Mouse (Mus musculus) MEL-GATA-1-ER (cell line): Measurements from ENCODE around the gene Eif2b5.

Experiments used
- DNase-seq: peaks from one replicate; pipeline ENCODE4 v3.0.0-alpha.2; 2012; ENCODE audit warnings: low read depth; ENCODE audit errors: extremely low read depth

Gene Eif2b5

DNA sequence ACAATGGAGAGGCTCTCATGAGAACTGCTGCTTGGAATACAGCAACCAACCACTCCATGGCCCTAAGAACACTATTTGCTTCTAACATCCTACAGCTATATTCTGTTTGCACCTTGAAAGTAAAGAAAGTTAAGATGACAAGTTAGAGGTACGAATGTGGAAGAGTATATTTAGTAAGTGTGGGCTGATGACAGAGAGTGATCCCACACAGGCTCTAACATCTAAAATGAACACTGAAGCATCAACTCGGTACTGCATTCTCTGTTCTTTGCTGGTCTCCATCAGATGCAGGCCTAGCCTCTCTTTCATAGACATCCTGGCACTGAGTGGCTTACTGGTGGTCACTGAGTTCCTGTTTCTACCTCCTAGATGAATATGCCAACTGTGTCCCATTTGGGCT lies 9.4 kb upstream of the Eif2b5 start:
- no peak for DNase-seq

- DNase-seq = no peak
Observed at GRCm38 (mm10) chr16:20490581-20490980, 8.0 kb upstream of the Eif2b5 start.

DNA sequence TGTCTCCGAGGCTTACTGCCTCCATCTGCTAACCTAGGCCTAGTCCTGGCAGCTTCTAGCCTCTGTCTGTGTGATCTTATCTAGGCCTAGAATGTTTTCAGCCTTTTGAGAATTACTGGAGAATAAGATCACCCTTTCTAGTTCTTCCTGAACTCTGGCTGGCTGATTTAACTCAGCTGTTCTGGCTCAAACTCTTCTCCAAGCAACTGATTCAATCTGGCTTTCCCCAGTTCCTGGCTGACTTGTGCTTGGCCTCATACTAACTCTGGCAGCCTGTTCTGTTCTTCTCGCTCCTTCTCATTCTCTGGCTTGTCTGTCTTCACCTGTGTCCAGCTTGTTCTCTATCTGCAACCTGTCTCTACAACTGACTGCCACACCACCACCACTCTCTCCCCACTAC lies 7.3 kb upstream of the Eif2b5 start:
- DNase-seq = no peak

DNA sequence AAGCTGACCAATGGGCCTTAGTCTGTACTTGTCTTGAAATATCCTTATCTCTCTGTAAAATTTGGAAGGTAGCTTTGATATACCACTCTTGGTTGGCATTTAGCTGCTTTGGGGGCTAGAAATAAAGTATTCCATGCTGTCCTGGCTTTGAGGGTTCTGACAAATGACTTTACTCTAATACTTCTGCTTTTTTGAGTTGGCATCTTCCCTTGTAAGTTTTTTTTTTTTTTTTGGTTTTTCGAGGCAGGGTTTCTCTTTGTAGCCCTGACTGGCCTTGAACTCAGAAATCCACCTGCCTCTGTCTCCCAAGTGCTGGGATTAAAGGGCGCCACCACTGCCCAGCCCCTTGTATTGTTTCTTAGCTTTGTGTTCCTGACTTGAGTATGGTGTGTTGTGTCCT lies 5.2 kb upstream of the Eif2b5 start:
- DNase-seq = peak; percentile 34

- peak; percentile 66 for DNase-seq
Observed at GRCm38 (mm10) chr16:20496671-20497600, 1.7 kb upstream of the Eif2b5 start.

DNA sequence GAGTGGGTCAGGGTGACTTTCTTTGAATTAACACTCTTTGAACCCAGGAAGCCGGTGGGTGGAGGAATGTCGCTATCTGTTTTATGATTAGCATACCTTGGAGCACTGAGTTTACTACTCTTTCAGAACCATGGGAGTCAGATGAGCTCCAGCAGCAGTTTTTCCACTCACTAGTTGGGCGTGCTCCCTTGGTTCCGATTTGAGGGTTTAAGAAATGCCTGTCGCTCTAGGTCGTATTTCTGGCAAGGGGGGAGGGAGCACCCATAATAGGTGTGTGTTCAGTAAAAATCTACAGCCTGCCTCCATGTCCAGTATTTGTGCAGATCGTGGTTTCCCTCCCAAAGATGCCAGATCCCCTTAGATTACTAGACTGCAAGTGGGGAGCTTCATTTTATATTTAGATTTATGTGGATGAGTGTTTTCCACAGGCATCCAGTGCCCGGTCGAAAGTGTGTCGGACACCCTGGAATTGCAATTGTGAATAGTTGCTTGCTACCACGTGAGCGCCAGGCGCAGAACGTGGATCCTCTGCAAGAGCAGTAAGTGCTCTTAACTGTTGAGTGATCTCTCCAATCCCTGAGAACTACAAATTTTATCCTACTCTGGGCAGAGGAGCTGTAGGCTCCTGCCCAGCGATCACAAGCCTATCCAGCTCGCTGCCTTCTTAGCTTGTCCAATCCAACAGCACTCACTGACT lies 489 bp upstream of the Eif2b5 start:
- DNase-seq = no peak

DNA sequence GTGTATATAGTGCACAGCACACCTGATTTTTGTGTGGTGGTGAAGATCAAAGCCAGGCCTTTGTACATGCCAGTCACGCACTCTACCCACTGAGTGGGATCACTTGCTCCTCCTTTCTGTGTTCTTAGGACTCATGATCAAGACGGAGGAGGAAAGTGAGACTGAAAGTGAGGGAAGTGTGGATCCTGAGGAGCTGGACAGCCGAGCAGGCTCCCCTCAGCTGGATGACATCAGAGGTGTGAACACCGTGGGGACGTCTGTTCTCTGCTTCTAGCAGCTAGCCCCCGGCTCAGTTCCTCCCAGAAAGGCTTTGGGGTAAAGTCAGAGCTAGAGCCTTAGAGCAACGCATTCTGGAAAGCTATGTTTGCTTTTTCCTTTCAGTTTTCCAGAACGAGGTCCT lies 7.4 kb downstream of the Eif2b5 start:
- DNase-seq = no peak

GRCm38 (mm10) chr16:20509349-20509748 lies 10.7 kb downstream of the Eif2b5 start:
- no peak for DNase-seq

DNA sequence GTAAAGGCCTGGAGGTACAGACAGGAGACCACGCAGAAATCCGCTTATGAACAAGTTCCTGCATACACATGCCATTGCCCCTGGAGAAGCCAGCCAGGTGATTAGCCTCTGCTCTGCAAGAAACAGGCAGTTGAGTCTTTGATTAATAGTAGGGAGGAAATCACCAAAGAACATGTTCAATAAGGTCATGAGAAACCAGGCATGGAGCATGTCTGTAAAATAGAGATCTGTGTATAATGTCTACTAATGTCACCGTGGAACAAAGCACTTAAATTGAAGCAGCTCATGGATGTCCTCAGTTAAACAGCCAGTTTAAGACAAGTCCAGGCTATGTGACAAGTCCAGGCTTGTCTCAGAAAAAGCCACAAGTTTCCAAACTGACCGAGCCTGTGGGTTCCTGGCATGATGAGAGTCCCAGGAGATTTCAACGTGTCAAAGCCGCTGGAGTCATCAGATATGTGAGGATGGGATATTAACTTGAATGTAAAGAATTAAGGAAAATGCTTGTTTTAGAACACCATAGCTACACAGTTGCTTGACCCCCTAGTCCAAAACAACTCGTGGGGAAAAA lies 12.7 kb downstream of the Eif2b5 start:
- no peak for DNase-seq

- DNase-seq = no peak
Observed at GRCm38 (mm10) chr16:20516032-20516431, 17.4 kb downstream of the Eif2b5 start.

DNA sequence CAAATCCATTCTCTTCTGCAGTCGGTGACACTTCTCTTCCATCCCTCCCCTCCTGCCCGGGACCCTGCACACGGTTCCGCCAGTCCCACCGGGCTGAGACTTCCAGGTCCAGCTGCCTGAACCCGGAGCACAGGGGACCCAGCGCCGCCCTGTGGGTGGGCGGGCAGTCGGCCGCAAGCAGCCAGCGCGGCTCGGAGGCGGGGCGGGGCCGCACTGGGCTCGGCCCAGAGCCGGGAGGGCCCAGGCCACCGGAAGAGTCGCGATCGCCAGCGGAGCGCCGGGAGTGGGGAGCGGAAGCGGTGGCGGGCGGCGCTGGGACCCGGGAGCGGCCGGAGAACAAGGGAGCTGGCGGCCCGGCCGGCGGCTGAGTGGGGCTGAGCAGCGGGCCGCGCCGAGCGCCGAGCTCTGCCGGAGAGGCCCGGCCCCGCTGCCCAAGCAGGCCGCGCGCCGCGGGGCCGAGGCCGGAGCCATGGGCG lies 18.1 kb downstream of the Eif2b5 start, which contains the start of gene Dvl3:
Gene Dvl3 (plus strand): TSS at position 257 of the 476 bp plus-strand sequence.
- no peak for DNase-seq

GRCm38 (mm10) chr16:20517216-20517615 lies 18.6 kb downstream of the Eif2b5 start:
- DNase-seq = no peak

DNA sequence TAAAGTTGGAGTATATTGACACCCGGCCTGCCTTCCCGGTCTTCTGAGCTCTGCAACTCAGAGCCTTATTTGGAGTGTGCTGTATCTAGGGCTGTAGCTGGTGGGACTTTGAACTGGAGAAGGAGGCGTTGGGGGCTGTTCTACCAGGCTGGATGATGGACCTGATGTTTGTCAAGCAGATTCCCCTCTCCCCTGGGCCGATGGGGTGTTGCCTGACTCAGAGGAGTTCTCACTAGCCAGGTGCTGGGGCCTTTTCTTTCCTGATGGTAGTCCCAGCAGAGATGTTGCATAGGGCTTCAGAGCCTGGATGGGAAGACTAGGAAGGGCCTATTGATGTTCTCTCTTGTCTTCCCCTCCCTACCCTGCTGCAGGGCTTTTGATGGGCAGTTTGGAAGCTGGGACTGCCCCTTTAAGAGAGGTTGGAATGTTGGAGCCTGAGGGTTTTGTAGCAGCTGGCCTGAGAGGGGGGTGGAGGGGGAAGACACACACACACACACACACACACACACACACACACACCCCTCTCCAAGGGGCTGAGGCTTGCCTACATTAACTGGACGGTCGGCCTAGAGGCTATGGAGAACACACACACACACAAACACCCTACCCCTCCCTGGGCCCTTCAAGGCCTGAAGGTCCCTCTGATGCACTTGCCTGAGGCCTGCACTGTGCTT lies 19.2 kb downstream of the Eif2b5 start:
- no peak for DNase-seq

DNA sequence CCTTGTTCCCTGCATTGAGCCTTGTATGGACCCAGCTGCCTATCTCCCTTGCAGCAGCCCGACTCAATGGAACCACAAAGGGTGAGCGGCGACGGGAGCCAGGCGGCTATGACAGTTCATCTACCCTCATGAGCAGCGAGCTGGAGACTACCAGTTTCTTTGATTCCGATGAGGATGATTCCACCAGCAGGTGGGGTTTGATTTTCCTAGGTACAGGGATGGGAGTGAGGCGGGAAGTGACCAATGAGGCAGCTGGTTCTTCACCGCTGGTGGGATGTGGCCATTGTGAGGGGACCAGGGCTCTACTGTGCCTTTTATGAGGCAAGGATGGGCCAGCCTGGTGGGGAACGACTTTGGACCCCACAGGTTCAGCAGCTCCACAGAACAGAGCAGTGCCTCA lies 25.3 kb downstream of the Eif2b5 start:
- DNase-seq = no peak

DNA sequence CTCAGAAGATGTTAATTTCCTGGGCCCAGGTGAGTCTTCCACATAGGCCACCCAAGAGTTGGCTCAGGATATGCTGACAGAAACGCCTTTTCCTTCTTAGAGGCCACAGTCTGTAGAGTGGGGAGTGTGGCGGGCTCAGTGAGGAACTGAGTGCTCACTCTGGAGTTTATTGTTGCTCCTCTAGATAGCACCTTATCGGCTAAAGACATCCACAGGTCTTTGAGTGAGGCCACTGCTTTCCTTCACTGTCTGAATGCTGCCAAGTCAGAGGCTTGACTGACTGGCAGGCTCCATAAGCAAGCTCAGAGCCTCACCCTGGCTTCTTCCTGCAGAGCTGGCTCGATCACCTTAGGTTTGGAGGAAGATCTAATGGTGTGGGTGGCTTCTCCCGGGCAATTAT lies 30.2 kb downstream of the Eif2b5 start:
- peak; percentile 86 for DNase-seq

DNA sequence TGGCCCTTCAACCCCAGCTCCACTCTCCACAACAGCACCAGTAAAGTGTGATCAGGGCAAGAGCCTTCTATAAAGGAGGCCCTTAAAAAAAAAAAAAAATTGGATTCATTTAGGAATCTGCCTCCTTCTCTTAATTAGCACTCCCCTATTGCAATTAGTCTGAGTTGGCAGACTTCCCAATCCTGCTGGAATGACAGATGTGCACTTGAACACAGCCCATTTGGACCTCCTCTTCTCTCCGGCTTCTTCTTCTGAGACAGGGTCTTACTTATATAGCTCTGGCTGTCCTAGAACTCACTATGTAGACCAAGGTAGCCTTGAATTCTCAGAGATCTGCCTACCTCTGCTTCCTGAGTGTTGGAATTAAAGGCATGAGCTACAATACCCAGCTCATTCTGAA lies 30.8 kb downstream of the Eif2b5 start:
- no peak for DNase-seq

DNA sequence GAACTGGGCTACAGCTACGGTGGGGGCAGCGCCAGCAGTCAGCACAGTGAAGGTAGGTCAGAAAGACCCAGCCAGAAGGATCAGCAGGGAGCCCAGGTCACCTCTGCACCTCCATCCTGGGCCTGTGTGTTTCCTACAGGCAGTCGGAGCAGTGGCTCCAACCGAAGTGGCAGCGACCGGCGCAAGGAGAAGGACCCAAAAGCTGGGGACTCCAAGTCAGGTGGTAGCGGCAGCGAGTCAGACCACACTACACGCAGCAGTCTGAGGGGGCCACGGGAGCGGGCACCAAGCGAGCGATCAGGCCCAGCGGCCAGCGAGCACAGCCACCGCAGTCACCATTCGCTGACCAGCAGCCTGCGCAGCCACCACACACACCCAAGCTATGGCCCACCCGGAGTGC lies 32.3 kb downstream of the Eif2b5 start:
- no peak for DNase-seq

DNA sequence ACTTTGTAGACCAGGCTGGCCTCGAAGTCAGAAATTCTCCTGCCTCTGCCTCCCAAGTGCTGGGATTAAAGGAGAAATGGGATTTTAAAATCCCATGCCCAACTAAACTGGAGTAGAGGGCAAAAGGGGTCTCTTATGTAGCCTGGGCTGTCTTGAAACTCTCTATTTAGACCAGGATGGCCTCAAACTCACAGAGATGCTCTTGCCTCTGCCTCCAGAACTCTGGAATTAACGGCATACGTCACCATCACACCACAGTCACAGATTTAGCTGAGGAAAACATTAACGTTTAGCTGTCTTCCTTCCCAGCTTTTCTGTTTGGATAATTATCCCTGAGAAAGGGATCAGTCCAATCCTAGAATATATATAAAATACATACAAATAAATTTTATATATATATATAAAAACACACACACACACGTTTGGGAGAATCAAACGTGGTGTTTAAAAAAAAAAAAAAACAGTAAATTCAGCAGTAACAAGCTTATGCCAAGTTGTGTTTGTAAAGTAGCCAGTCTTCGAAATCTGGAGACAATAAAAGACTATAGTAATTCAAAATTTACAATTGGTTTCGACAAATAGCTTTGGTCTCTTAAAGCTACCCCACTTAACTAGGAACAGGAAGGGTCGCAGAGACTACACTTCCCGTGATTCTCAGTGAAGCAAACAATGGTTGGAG lies 36.1 kb downstream of the Eif2b5 start:
- DNase-seq = no peak

GRCm38 (mm10) chr16:20535296-20536080 lies 36.9 kb downstream of the Eif2b5 start, which contains the start of gene Ap2m1:
Ap2m1 (plus strand) TSS chr16:20535478.
- DNase-seq = peak; percentile 100

DNA sequence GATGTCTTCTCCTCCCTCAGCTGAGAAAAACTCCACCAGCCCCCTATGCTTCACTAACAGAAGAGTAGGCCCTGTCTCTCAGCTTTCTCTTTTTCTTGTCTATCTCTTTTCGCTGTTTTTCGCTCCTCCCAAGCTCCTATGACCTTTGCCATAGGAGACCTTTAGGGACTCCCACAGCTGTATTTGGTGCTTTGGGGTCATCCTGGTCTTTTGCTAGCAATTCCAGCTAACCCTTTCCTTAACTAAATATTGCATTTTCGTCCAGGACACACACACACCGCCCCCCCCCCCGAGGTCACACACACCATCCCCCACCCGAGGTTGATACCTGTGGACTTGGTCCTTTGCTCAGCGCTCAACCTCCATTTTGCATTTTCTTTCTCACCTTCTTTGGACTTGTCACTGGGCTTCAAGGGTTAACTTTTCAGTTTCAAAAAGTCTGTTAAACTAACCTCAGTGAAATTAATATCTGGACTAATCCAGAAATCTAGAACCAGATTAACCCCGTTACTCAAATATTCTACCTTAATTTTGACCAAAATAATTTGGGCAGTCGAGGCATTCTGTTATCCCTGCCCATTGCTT lies 37.6 kb downstream of the Eif2b5 start:
- no peak for DNase-seq
